Mouse (Mus musculus) kidney, embryonic 15.5 days (tissue): ENCODE measurements around the gene Tmem170. TPM values are rescaled to one million over a fixed set of nuclear protein-coding genes. Genes with fewer than 3 reads are reported as not detected.

Experiments used
- ATAC-seq: fragments of 200-750 bp; cut with Nextera tagmentation; replicated peaks from 2 replicates; pipeline ENCODE4 v1.8.0; 2017; ENCODE audit warnings: moderate TSS enrichment; ENCODE audit not compliant: low FRiP score
- H3K27ac ChIP-seq: fragments of 300-500 bp; sonication (generic); 2 replicates; pipeline ENCODE4 v1.5.1; 2015; ENCODE audit warnings: mild to moderate bottlenecking, inconsistent platforms
- H3K27me3 ChIP-seq: fragments of 300-500 bp; sonication (generic); 2 replicates; pipeline ENCODE4 v1.6.1; 2015; ENCODE audit warnings: inconsistent platforms
- H3K36me3 ChIP-seq: fragments of 300-500 bp; sonication (generic); 2 replicates; pipeline ENCODE4 v1.6.1; 2015; ENCODE audit warnings: inconsistent platforms
- H3K4me1 ChIP-seq: fragments of 300-500 bp; sonication (generic); 2 replicates; pipeline ENCODE4 v1.6.1; 2015; ENCODE audit warnings: inconsistent platforms
- H3K4me2 ChIP-seq: fragments of 300-500 bp; sonication (generic); 2 replicates; pipeline ENCODE4 v1.6.1; 2015; ENCODE audit warnings: moderate library complexity, mild to moderate bottlenecking, inconsistent platforms
- H3K4me3 ChIP-seq: fragments of 300-500 bp; sonication (generic); replicated peaks from 2 replicates; pipeline ENCODE4 v1.5.1; 2015; ENCODE audit warnings: mild to moderate bottlenecking, inconsistent platforms
- H3K9ac ChIP-seq: fragments of 300-500 bp; sonication (generic); 2 replicates; pipeline ENCODE4 v1.6.1; 2015; ENCODE audit warnings: mild to moderate bottlenecking, inconsistent platforms
- H3K9me3 ChIP-seq: fragments of 300-500 bp; sonication (generic); replicated peaks from 2 replicates; pipeline ENCODE4 v1.6.1; 2016; ENCODE audit warnings: inconsistent platforms
- WGBS: fragments of 180-500 bp; shearing (Covaris S2); methylation state at CpG from one replicate; pipeline ENCODE4 v1.1.7; 2015; ENCODE audit warnings: mixed read lengths; 5-methylcytosine and 5-hydroxymethylcytosine counted together
- polyA plus RNA-seq: library from polyadenylated mRNA; unstranded; fragments of >200 nt; fragmentation: Nextera tagmentation; extraction: Ambion mirVana; gene quantifications from 2 replicates; pipeline ENCODE4 v1.2.1, GENCODE M21; 2015

The Tmem170 gene
- polyA plus RNA-seq, 1 experiment from 2014 or later: 13.0 TPM

- H3K9me3 ChIP-seq: no peaks in the 10 kb centered on the region
- H3K36me3 ChIP-seq: no peaks in the 10 kb centered on the region
- 87% methylated on average over 7 of the region's 7 CpGs for WGBS
- ATAC-seq: no peak
- no peak overlapping the region for H3K4me2 ChIP-seq
- peaks cover 26% of the 10 kb centered on the region for H3K27me3 ChIP-seq
- no peak overlapping the region for H3K4me3 ChIP-seq
- no peak overlapping the region for H3K9ac ChIP-seq
- peaks cover 19% of the 10 kb centered on the region for H3K4me1 ChIP-seq
- H3K27ac ChIP-seq: no peak overlapping the region
Measured at GRCm38 (mm10) chr8:111894955-111895354, 18.4 kb upstream of the Tmem170 start.

DNA sequence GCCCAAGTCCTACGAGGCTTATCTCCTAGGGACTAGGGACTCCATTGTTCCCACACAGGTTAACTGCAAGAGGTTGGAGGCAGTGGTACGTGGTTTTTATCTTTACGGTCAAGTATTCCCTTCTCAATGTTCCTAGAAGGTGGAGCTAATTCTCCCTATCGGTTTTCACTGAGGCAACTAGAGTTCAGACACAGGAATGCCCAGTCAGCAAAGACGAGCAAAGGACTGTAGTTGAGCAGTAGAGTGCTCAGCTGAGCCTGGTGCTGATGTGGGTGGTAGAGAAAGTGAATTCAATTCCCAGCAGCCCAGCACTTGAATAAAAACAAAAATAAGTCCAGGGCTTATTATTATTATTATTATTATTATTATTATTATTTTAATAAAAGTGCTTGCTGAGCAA lies 16.1 kb upstream of the Tmem170 start:
- no peaks in the 10 kb centered on the region for H3K36me3 ChIP-seq
- H3K27ac ChIP-seq: no peak overlapping the region
- no peak overlapping the region for H3K4me3 ChIP-seq
- no peak for ATAC-seq
- no peak overlapping the region for H3K9ac ChIP-seq
- H3K9me3 ChIP-seq: no peaks in the 10 kb centered on the region
- peaks cover 28% of the 10 kb centered on the region for H3K4me1 ChIP-seq
- H3K4me2 ChIP-seq: no peak overlapping the region
- WGBS: 47% methylated on average over 5 of the region's 5 CpGs
- H3K27me3 ChIP-seq: peaks cover 45% of the 10 kb centered on the region

GRCm38 (mm10) chr8:111891983-111892382 lies 15.4 kb upstream of the Tmem170 start:
- 22% methylated on average over 8 of the region's 8 CpGs for WGBS
- no peaks in the 10 kb centered on the region for H3K36me3 ChIP-seq
- no peak overlapping the region for H3K9ac ChIP-seq
- H3K27ac ChIP-seq: no peak overlapping the region
- no peak for ATAC-seq
- no peaks in the 10 kb centered on the region for H3K9me3 ChIP-seq
- peaks cover 45% of the 10 kb centered on the region for H3K27me3 ChIP-seq
- no peak overlapping the region for H3K4me3 ChIP-seq
- peaks cover 28% of the 10 kb centered on the region for H3K4me1 ChIP-seq
- H3K4me2 ChIP-seq: no peak overlapping the region

GRCm38 (mm10) chr8:111890911-111891303 lies 14.4 kb upstream of the Tmem170 start:
- no peak for ATAC-seq
- Histone ChIP-seq H3K9ac (no peak overlapping the region), H3K4me3 (no peak overlapping the region)

GRCm38 (mm10) chr8:111889931-111890910 lies 13.7 kb upstream of the Tmem170 start:
- Histone ChIP-seq H3K4me1 (peaks cover 28% of the 10 kb centered on the region), H3K9ac (no peak overlapping the region), H3K9me3 (no peaks in the 10 kb centered on the region), H3K4me2 (peak overlapping the region; percentile 61), H3K36me3 (no peaks in the 10 kb centered on the region), H3K27me3 (peaks cover 45% of the 10 kb centered on the region), H3K27ac (no peak overlapping the region), H3K4me3 (peak overlapping the region; percentile 33)
- ATAC-seq: peak; percentile 33
- WGBS: 11% methylated on average over 86 of the region's 86 CpGs

More at GRCm38 (mm10) chr8:111890911-111891303, 14.4 kb upstream of the Tmem170 start:
- Histone ChIP-seq H3K36me3 (no peaks in the 10 kb centered on the region), H3K4me2 (peak overlapping the region; percentile 61), H3K9me3 (no peaks in the 10 kb centered on the region), H3K4me1 (peaks cover 28% of the 10 kb centered on the region), H3K27ac (no peak overlapping the region), H3K27me3 (peaks cover 45% of the 10 kb centered on the region)
- WGBS: 63% methylated on average over 6 of the region's 6 CpGs

- 35% methylated on average over 7 of the region's 7 CpGs for WGBS
Measured at GRCm38 (mm10) chr8:111888091-111888650, 11.6 kb upstream of the Tmem170 start.

GRCm38 (mm10) chr8:111887479-111887878 lies 10.9 kb upstream of the Tmem170 start:
- Histone ChIP-seq H3K36me3 (no peaks in the 10 kb centered on the region), H3K9ac (no peak overlapping the region), H3K9me3 (no peaks in the 10 kb centered on the region), H3K4me2 (no peak overlapping the region), H3K4me3 (no peak overlapping the region), H3K4me1 (peaks cover 28% of the 10 kb centered on the region), H3K27ac (no peak overlapping the region), H3K27me3 (peaks cover 43% of the 10 kb centered on the region)
- 87% methylated on average over 1 of the region's 1 CpGs for WGBS
- ATAC-seq: no peak

More at GRCm38 (mm10) chr8:111888091-111888650, 11.6 kb upstream of the Tmem170 start:
- peak; percentile 19; the same call in 1 of the 2 replicates for ATAC-seq
- Histone ChIP-seq H3K4me2 (no peak overlapping the region), H3K9ac (no peak overlapping the region), H3K36me3 (no peaks in the 10 kb centered on the region), H3K4me1 (peaks cover 28% of the 10 kb centered on the region), H3K27ac (no peak overlapping the region), H3K4me3 (no peak overlapping the region), H3K9me3 (no peaks in the 10 kb centered on the region), H3K27me3 (peaks cover 45% of the 10 kb centered on the region)

DNA sequence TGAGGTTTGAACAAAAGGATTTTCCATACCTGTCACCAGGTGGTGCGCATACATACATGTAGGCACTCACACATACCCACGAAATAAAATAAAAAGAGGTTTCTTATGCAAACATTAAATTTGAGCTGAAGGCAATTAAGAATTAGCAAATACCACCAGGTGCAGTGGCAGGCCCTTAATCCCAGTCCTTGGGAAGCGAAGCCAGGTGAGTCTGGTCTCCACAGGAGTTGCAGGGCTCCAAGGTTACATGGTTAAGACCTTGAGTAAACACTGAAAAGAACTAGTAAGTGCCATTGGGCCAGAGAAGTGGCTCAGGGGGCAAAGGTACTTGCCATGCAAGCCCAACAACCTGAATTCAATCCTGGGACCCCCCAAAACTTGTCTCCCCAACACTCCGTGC lies 7.1 kb upstream of the Tmem170 start:
- Histone ChIP-seq H3K4me3 (no peak overlapping the region), H3K9ac (no peak overlapping the region), H3K27ac (no peak overlapping the region), H3K4me2 (no peak overlapping the region), H3K36me3 (no peaks in the 10 kb centered on the region), H3K9me3 (no peaks in the 10 kb centered on the region), H3K27me3 (peaks cover 7% of the 10 kb centered on the region; the same call in 1 of the 2 replicates), H3K4me1 (peaks cover 7% of the 10 kb centered on the region)
- ATAC-seq: no peak
- 91% methylated on average over 4 of the region's 4 CpGs for WGBS

- Histone ChIP-seq H3K36me3 (no peaks in the 10 kb centered on the region), H3K9ac (no peak overlapping the region), H3K4me1 (peaks cover 2% of the 10 kb centered on the region; the same call in 1 of the 2 replicates), H3K27me3 (no peaks in the 10 kb centered on the region), H3K9me3 (no peaks in the 10 kb centered on the region), H3K4me2 (no peak overlapping the region), H3K27ac (no peak overlapping the region), H3K4me3 (no peak overlapping the region)
- 4% methylated on average over 2 of the region's 2 CpGs for WGBS
- ATAC-seq: no peak
Measured at GRCm38 (mm10) chr8:111881591-111881990, 5.0 kb upstream of the Tmem170 start.

GRCm38 (mm10) chr8:111877711-111878110 lies 1.2 kb upstream of the Tmem170 start:
- H3K36me3 ChIP-seq: no peaks in the 10 kb centered on the region
- H3K4me2 ChIP-seq: no peak overlapping the region
- peaks cover 12% of the 10 kb centered on the region for H3K4me1 ChIP-seq
- WGBS: 75% methylated on average over 9 of the region's 9 CpGs
- H3K9ac ChIP-seq: no peak overlapping the region
- H3K27ac ChIP-seq: no peak overlapping the region
- ATAC-seq: no peak
- H3K4me3 ChIP-seq: no peak overlapping the region
- no peaks in the 10 kb centered on the region for H3K9me3 ChIP-seq
- no peaks in the 10 kb centered on the region for H3K27me3 ChIP-seq

DNA sequence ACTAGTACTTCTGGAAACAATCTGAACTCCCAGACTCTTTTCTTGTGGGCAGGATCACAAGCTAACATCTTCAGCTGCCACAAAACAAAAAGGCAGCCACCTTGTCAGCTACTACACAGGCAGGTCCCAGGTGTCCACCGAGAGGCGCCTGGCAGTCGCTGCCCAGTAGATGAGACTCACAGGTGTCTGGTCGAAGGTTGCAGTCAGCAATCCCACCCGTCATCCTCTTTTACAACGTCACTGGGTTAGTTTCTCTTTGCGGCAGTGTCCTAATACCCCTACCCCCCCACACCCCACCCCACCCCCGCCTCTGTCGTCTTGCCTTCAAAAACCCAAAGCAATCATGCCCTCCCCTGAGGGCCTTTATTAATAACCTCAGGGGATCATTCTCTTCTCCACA lies 792 bp downstream of the Tmem170 start:
- Histone ChIP-seq H3K4me3 (peak overlapping the region; percentile 95), H3K9ac (peak overlapping the region; percentile 73), H3K27ac (peak overlapping the region; percentile 93), H3K4me2 (peak overlapping the region; percentile 83), H3K36me3 (no peaks in the 10 kb centered on the region), H3K9me3 (no peaks in the 10 kb centered on the region), H3K27me3 (no peaks in the 10 kb centered on the region), H3K4me1 (peaks cover 14% of the 10 kb centered on the region)
- WGBS: 12% methylated on average over 9 of the region's 9 CpGs
- no peak for ATAC-seq

GRCm38 (mm10) chr8:111871278-111871677 lies 5.3 kb downstream of the Tmem170 start:
- 82% methylated on average over 3 of the region's 3 CpGs for WGBS
- Histone ChIP-seq H3K4me3 (no peak overlapping the region), H3K9ac (no peak overlapping the region), H3K27ac (no peak overlapping the region), H3K4me2 (no peak overlapping the region), H3K36me3 (no peaks in the 10 kb centered on the region), H3K9me3 (no peaks in the 10 kb centered on the region), H3K27me3 (no peaks in the 10 kb centered on the region), H3K4me1 (peaks cover 12% of the 10 kb centered on the region)
- ATAC-seq: no peak
